Mouse (Mus musculus): Measurements from ENCODE around the gene Cdca3.

DNA sequence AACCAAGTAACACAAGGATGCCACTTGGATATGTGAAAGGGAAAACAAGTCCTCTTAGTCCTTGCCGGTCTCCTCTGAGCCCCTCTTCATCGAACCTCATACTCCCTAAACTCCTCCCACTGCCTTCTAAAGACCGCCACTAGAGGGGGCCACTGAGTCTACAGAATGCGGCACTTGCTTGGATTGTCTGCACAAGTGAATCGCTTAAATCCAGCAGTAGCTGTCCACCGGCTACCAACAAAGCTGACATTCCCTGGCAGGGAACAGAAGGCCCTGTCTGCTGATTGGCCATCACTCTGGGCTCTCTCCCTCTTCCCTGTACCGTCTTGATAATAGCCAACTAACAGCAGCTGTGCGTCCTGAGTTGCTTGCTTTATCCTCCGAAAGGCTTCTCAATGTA lies 18.0 kb downstream of the Cdca3 start:
- TF ChIP-seq HCFC1 (IDR thresholded peaks at IDR 0.05; ENCODE audit: borderline replicate concordance, insufficient read depth, low read length) (peak; percentile 58; the same call in 1 of the 2 replicates), MAFK (IDR thresholded peaks at IDR 0.05; ENCODE audit: insufficient read depth, low read depth, low read length) (no peak), ZNF384 (IDR thresholded peaks at IDR 0.05; ENCODE audit: low read depth, low read length) (no peak), ZC3H11A (IDR thresholded peaks at IDR 0.05; ENCODE audit: borderline replicate concordance, low read depth, low read length) (peak; percentile 40; the same call in 1 of the 2 replicates), CHD2 (IDR thresholded peaks at IDR 0.05; ENCODE audit: low read depth, low read length) (no peak)

Measured in ES-E14 (cell line).